Mouse (Mus musculus): ENCODE measurements around the gene Meioc. TPM values are rescaled to one million over a fixed set of nuclear protein-coding genes. Genes with fewer than 3 reads are reported as not detected.

The Meioc gene
- polyA plus RNA-seq (2012; fragmentation: generic; extraction: Trizol) = 0.01 TPM

DNA sequence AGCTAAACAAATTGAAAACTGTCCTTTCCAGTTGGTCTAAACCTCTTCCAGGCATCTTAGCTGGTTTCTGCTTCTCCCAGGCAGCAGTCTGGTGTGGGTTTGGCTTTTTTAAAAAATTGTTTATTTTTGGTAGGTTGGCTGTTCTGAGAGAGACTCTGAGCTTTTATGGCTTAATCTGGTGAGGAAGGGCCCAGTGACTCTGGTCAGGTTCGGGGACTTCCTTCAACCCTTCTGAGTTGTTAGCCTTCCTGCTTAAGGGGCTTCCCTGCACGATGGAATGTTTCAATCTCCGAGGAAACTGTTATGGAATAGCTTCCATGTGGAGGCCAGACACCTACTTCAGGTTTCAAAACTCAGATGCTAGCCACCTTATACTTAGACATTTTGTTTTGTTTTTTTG is at the start of gene Meioc:
Gene Meioc (plus strand): TSS at position 301 of the 400 bp plus-strand sequence.
- TF ChIP-seq USF1 (IDR thresholded peaks at IDR 0.05; ENCODE audit: low read depth) = no peak
- TF ChIP-seq SRF (IDR thresholded peaks at IDR 0.05; ENCODE audit: control insufficient read depth, insufficient read length, low read depth) = no peak
- TF ChIP-seq CEBPB (IDR thresholded peaks at IDR 0.05; ENCODE audit: insufficient read depth, poor library complexity, severe bottlenecking) = no peak
- no peak for TF ChIP-seq POLR2AphosphoS2 (IDR thresholded peaks at IDR 0.05; ENCODE audit: insufficient read length, low read depth)
- no peak for TF ChIP-seq REST (IDR thresholded peaks at IDR 0.05; ENCODE audit: insufficient read depth, insufficient read length)
- TF ChIP-seq TCF12 (IDR thresholded peaks at IDR 0.05; ENCODE audit: insufficient read depth, poor library complexity, severe bottlenecking) = no peak
- no peak for TF ChIP-seq MYOD1 (IDR thresholded peaks at IDR 0.05; ENCODE audit: control insufficient read depth in 1 of 3, insufficient read length in 2 of 3, low read depth in 2 of 3)
- TF ChIP-seq E2F4 (IDR thresholded peaks at IDR 0.05; ENCODE audit: insufficient read depth) = no peak
- no peak for TF ChIP-seq TCF3 (IDR thresholded peaks at IDR 0.05; ENCODE audit: insufficient read length, low read depth)
- TF ChIP-seq MAX (IDR thresholded peaks at IDR 0.05; ENCODE audit: low read depth) = no peak
- no peak for TF ChIP-seq POLR2A (IDR thresholded peaks at IDR 0.05; ENCODE audit: insufficient read length, low read depth)
- Histone ChIP-seq H3K27me3 (ENCODE audit: control insufficient read depth, insufficient read depth, insufficient read length) (no peaks in the 10 kb centered on the region), H3K4me3 (no peak within 1 kb of the TSS), H3K79me2 (ENCODE audit: control insufficient read depth, insufficient read depth) (no peaks in the 10 kb centered on the region), H3ac (ENCODE audit: control insufficient read depth, insufficient read length) (no peak within 1 kb of the TSS), H3K36me3 (ENCODE audit: control insufficient read depth, insufficient read depth) (no peaks in the 10 kb centered on the region), H3K4me2 (ENCODE audit: low read depth) (no peak within 1 kb of the TSS)

DNA sequence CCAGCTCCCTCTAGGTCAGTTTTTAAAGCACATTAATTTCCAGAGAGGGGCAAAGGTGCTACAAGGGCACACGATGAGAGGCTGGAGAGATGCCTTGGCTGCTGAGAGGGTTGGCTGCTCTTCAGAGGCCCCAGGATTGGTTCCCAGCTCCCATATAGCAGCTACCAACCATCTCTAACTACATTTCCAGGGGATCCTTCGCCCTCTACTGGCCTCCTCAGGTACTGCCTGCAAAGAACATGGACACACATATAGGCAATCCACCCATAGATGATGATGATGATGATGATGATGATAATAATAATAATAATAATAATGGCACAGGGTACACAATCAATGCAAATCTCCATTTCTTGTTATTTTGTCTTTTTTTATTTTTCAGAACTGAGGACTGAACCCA is 44.1 kb upstream of the Meioc start:
- Histone ChIP-seq H3K79me2 (ENCODE audit: control insufficient read depth, insufficient read depth) (no peaks in the 10 kb centered on the region), H3ac (ENCODE audit: control insufficient read depth, insufficient read length) (no peak overlapping the region), H3K36me3 (ENCODE audit: control insufficient read depth, insufficient read depth) (no peaks in the 10 kb centered on the region), H3K4me2 (ENCODE audit: low read depth) (no peak overlapping the region), H3K27me3 (ENCODE audit: control insufficient read depth, insufficient read depth, insufficient read length) (no peaks in the 10 kb centered on the region), H3K4me3 (no peak overlapping the region)
- TF ChIP-seq POLR2A (IDR thresholded peaks at IDR 0.05; ENCODE audit: insufficient read length, low read depth) (no peak), SRF (IDR thresholded peaks at IDR 0.05; ENCODE audit: control insufficient read depth, insufficient read length, low read depth) (no peak), E2F4 (IDR thresholded peaks at IDR 0.05; ENCODE audit: insufficient read depth) (no peak), POLR2AphosphoS2 (IDR thresholded peaks at IDR 0.05; ENCODE audit: insufficient read length, low read depth) (no peak), MAX (IDR thresholded peaks at IDR 0.05; ENCODE audit: low read depth) (no peak)

DNA sequence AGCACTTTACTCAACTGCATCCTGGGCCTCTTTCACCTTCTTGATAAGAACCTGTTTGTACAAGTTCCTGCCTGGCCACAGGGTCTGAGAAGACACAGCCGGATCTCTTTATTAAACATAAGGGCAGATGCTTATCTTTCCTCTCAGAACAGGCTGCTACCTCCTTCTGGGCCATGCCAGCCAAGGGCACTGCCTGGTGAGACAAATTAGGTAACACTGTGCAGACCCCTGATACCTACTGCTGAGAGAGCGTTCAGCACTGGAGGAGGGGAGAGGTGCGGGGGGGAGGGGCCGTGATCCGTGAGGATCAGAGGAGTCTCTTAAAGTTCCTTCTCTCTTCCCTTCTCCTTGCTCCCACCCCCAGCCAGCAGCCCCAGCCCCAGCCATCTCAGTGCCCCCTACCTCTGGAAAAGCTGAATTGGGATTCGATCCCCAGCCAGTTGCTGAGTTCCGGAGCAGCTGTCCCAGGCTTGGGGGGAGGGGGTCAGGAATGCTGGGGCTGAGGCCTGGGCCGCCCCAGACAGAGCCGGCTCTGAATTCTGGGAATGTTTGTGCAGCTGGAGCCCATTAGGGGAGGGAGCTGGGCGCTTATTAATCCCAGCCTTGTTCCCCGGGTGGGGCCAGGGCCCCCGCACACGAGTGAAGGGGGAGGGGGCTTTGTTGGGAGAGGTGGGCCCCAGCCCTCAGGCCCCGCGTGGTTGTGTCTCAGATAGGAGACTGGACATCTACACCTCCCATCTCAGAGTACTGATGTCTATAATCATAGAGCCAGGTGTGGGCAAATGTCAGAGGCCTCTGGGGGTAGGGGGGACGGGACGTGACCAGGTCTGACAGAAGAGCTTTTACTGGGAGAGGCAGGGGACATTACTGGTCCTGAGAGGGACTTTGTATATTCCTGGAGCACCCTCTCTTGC is 39.4 kb upstream of the Meioc start:
- H3K79me2 ChIP-seq (ENCODE audit: control insufficient read depth, insufficient read depth) = no peaks in the 10 kb centered on the region
- H3K27me3 ChIP-seq (ENCODE audit: control insufficient read depth, insufficient read depth, insufficient read length) = no peaks in the 10 kb centered on the region
- peak overlapping the region; percentile 51 for H3K4me2 ChIP-seq (ENCODE audit: low read depth)
- no peaks in the 10 kb centered on the region for H3K36me3 ChIP-seq (ENCODE audit: control insufficient read depth, insufficient read depth)
- H3ac ChIP-seq (ENCODE audit: control insufficient read depth, insufficient read length) = no peak overlapping the region
- TF ChIP-seq TCF12 (IDR thresholded peaks at IDR 0.05; ENCODE audit: insufficient read depth, poor library complexity, severe bottlenecking) (peak; percentile 92), MYOG (IDR thresholded peaks at IDR 0.05; ENCODE audit: control insufficient read depth in 1 of 3, insufficient read depth in 1 of 3, insufficient read length in 2 of 3, low read depth in 2 of 3) (peak; percentile 19 to 98 (median 89)), MYOD1 (IDR thresholded peaks at IDR 0.05; ENCODE audit: control insufficient read depth in 1 of 3, insufficient read length in 2 of 3, low read depth in 2 of 3) (peak in 2 of 3 experiments; percentile 89 to 92), POLR2AphosphoS2 (IDR thresholded peaks at IDR 0.05; ENCODE audit: insufficient read length, low read depth) (no peak), TCF3 (IDR thresholded peaks at IDR 0.05; ENCODE audit: insufficient read length, low read depth) (peak; percentile 63)
- H3K4me3 ChIP-seq = no peak overlapping the region

DNA sequence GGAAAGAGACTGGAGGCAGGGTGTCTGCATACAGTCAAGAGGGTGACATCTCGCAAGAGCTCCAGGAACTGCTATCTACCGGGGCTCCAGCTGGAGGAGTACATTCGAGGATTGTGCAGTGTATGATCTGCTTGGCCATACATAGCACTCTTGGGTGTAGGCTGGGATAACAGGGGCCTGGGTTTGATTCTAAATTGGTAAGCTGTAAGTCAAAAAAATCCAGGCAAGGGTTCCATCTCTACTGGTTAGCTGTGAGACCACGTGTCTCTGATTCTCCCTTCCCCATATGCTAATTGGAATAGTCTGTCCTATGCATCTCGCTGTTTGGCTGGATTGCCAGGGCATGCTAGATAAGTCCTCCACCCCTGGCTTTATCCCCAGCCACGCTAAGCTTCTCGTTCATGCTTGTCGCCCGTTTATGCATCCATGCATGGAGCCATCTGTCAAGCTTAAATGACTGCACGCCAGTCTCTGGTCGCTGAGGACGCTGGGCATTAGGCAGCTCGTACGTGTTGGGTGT is 38.6 kb upstream of the Meioc start:
- no peaks in the 10 kb centered on the region for H3K36me3 ChIP-seq (ENCODE audit: control insufficient read depth, insufficient read depth)
- H3ac ChIP-seq (ENCODE audit: control insufficient read depth, insufficient read length) = no peak overlapping the region
- H3K4me2 ChIP-seq (ENCODE audit: low read depth) = no peak overlapping the region
- TF ChIP-seq CEBPB (IDR thresholded peaks at IDR 0.05; ENCODE audit: insufficient read depth, poor library complexity, severe bottlenecking) (no peak), POLR2A (IDR thresholded peaks at IDR 0.05; ENCODE audit: insufficient read length, low read depth) (no peak), MAX (IDR thresholded peaks at IDR 0.05; ENCODE audit: low read depth) (no peak), TCF3 (IDR thresholded peaks at IDR 0.05; ENCODE audit: insufficient read length, low read depth) (no peak), TCF12 (IDR thresholded peaks at IDR 0.05; ENCODE audit: insufficient read depth, poor library complexity, severe bottlenecking) (no peak), SRF (IDR thresholded peaks at IDR 0.05; ENCODE audit: control insufficient read depth, insufficient read length, low read depth) (no peak)
- H3K4me3 ChIP-seq = no peak overlapping the region
- no peaks in the 10 kb centered on the region for H3K27me3 ChIP-seq (ENCODE audit: control insufficient read depth, insufficient read depth, insufficient read length)
- no peaks in the 10 kb centered on the region for H3K79me2 ChIP-seq (ENCODE audit: control insufficient read depth, insufficient read depth)

- Histone ChIP-seq H3K79me2 (ENCODE audit: control insufficient read depth, insufficient read depth) (no peaks in the 10 kb centered on the region), H3K36me3 (ENCODE audit: control insufficient read depth, insufficient read depth) (no peaks in the 10 kb centered on the region), H3K4me2 (ENCODE audit: low read depth) (no peak overlapping the region), H3K4me3 (no peak overlapping the region), H3ac (ENCODE audit: control insufficient read depth, insufficient read length) (no peak overlapping the region), H3K27me3 (ENCODE audit: control insufficient read depth, insufficient read depth, insufficient read length) (no peaks in the 10 kb centered on the region)
- TF ChIP-seq CEBPB (IDR thresholded peaks at IDR 0.05; ENCODE audit: insufficient read depth, poor library complexity, severe bottlenecking) = no peak
- no peak for TF ChIP-seq POLR2A (IDR thresholded peaks at IDR 0.05; ENCODE audit: insufficient read length, low read depth)
- no peak for TF ChIP-seq E2F4 (IDR thresholded peaks at IDR 0.05; ENCODE audit: insufficient read depth)
- peak in 2 of 3 experiments; percentile 83 to 89 for TF ChIP-seq MYOG (IDR thresholded peaks at IDR 0.05; ENCODE audit: control insufficient read depth in 1 of 3, insufficient read depth in 1 of 3, insufficient read length in 2 of 3, low read depth in 2 of 3)
- TF ChIP-seq USF1 (IDR thresholded peaks at IDR 0.05; ENCODE audit: low read depth) = no peak
- no peak for TF ChIP-seq REST (IDR thresholded peaks at IDR 0.05; ENCODE audit: insufficient read depth, insufficient read length)
- TF ChIP-seq TCF3 (IDR thresholded peaks at IDR 0.05; ENCODE audit: insufficient read length, low read depth) = peak; percentile 56
- peak; percentile 66 for TF ChIP-seq TCF12 (IDR thresholded peaks at IDR 0.05; ENCODE audit: insufficient read depth, poor library complexity, severe bottlenecking)
- TF ChIP-seq MAX (IDR thresholded peaks at IDR 0.05; ENCODE audit: low read depth) = no peak
- no peak for TF ChIP-seq SRF (IDR thresholded peaks at IDR 0.05; ENCODE audit: control insufficient read depth, insufficient read length, low read depth)
- peak in 2 of 3 experiments; percentile 84 to 88 for TF ChIP-seq MYOD1 (IDR thresholded peaks at IDR 0.05; ENCODE audit: control insufficient read depth in 1 of 3, insufficient read length in 2 of 3, low read depth in 2 of 3)
- no peak for TF ChIP-seq POLR2AphosphoS2 (IDR thresholded peaks at IDR 0.05; ENCODE audit: insufficient read length, low read depth)
Observed at GRCm38 (mm10) chr11:102627171-102627931, 36.2 kb upstream of the Meioc start.
